Mouse (Mus musculus) urinary bladder, postnatal 4 days (tissue): ENCODE measurements around the gene Gm45717.
"Not testable (repeated sequence)": the region's sequence is repeated elsewhere in the genome, so short reads cannot be mapped to it uniquely, and the experiment has no call there.

ENCODE experiments used
- DNase-seq, 2 experiments: peaks; one replicate each; pipeline ENCODE4 v3.0.0; 2021 to 2022; ENCODE audit warnings: low spot score in 2 of 2

Gene Gm45717

GRCm38 (mm10) chr7:140955758-140956555 lies at the start of gene Gm45717, which contains the start of gene Ifitm2:
Gm45717 (minus strand) TSS chr7:140955937.
Ifitm2 (minus strand) TSS chr7:140955987.
- DNase-seq: peak; percentile 81 to 84

GRCm38 (mm10) chr7:141003248-141004010 lies 47.7 kb upstream of the Gm45717 start:
- no peak for DNase-seq

GRCm38 (mm10) chr7:141000881-141001708 lies 45.4 kb upstream of the Gm45717 start:
- no peak for DNase-seq

- no peak for DNase-seq
Measured at GRCm38 (mm10) chr7:140998853-140999700, 43.3 kb upstream of the Gm45717 start.

- DNase-seq: no peak
Measured at GRCm38 (mm10) chr7:140997817-140998216, 42.1 kb upstream of the Gm45717 start.

- DNase-seq: no peak
Measured at GRCm38 (mm10) chr7:140991117-140991689, 35.5 kb upstream of the Gm45717 start.

GRCm38 (mm10) chr7:140990622-140991021 lies 34.9 kb upstream of the Gm45717 start:
- no peak for DNase-seq

- DNase-seq: no peak
Measured at GRCm38 (mm10) chr7:140990185-140990584, 34.4 kb upstream of the Gm45717 start.

- no peak for DNase-seq
Measured at GRCm38 (mm10) chr7:140989022-140989421, 33.3 kb upstream of the Gm45717 start.

- no peak for DNase-seq
Measured at GRCm38 (mm10) chr7:140987182-140988138, 31.7 kb upstream of the Gm45717 start.

GRCm38 (mm10) chr7:140982971-140983370 lies 27.2 kb upstream of the Gm45717 start:
- DNase-seq: no peak

GRCm38 (mm10) chr7:140981704-140982103 lies 26.0 kb upstream of the Gm45717 start:
- no peak for DNase-seq

GRCm38 (mm10) chr7:140976720-140977119 lies 21.0 kb upstream of the Gm45717 start:
- not testable (repeated sequence) for DNase-seq

- no peak for DNase-seq
Measured at GRCm38 (mm10) chr7:140975465-140975864, 19.7 kb upstream of the Gm45717 start.

- DNase-seq: no peak
Measured at GRCm38 (mm10) chr7:140974940-140975339, 19.2 kb upstream of the Gm45717 start.

GRCm38 (mm10) chr7:140973396-140974165 lies 17.8 kb upstream of the Gm45717 start:
- DNase-seq: no peak

- DNase-seq: no peak
Measured at GRCm38 (mm10) chr7:140971479-140972171, 15.9 kb upstream of the Gm45717 start.

GRCm38 (mm10) chr7:140970931-140971330 lies 15.2 kb upstream of the Gm45717 start:
- no peak for DNase-seq
